Mouse (Mus musculus) megakaryocyte-erythroid progenitor cell, adult 5-6 weeks (primary cell): ENCODE measurements around the gene Olfr1419. TPM values are rescaled to one million over a fixed set of nuclear protein-coding genes. Genes with fewer than 3 reads are reported as not detected.

Experiments used
- ATAC-seq: replicated peaks from 2 replicates; pipeline ENCODE4 v1.8.0; 2016; ENCODE audit warnings: mild to moderate bottlenecking, inconsistent platforms; ENCODE audit not compliant: severe bottlenecking, poor library complexity, low FRiP score, low TSS enrichment
- total RNA-seq, 2 experiments: library from RNA; stranded (forward) in 1 of 2; stranded (reverse) in 1 of 2; fragments of 200-1000, 215-1000 nt in 1 of 2; fragments of >200 nt in 1 of 2; fragmentation: Nextera tagmentation in 1 of 2; gene quantifications; 2 replicates each; pipeline ENCODE4 v1.2.3; 2014 to 2017

Olfr1419 gene
- total RNA-seq, 2 experiments from 2014 or later = not detected

DNA sequence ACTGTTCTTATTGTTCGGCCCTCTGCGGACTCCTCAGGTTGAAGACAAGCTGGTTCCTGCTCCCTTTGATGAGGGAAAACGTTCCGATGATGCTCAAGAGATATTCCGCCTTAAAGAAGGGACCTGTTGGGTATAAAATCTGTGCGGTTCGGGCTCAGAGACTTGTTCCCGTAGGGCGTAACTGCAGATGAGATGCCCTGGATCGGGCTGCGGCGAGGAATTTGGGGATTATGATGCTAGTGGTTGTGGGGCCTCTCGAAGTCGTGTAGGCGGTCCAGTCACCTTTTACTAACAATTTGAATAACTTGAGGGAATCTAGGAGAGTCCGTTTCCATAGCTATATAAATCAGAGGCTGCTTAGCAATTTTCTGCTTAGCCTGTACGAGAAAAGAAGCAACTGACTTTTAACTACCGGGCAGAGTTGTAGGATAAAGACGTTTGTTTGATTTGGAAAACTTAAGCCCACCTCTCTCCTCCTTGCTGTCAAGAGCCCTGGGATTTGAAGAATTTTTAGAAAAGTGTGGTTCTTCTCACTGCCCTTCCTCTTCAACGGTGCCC lies 55.7 kb downstream of the Olfr1419 start, which contains the start of gene Stx3:
TSS of gene Stx3 (minus strand) at position 261 of the 558 bp plus-strand sequence.
- no peak; the same call in 1 of the 2 replicates for ATAC-seq

Other genes with a start within 250 kb of the Olfr1419 start
- gene Ms4a3, start 234.3 kb downstream of the Olfr1419 start, total RNA-seq (2014; fragmentation: Nextera tagmentation) = 5.3 TPM in 1 of 2 replicates, not detected in the other
- gene Ms4a3, start 234.3 kb downstream of the Olfr1419 start, total RNA-seq (2017) = 0.14 and 3.0 TPM in 2 replicates
- gene Oosp2, start 214.5 kb downstream of the Olfr1419 start, total RNA-seq (2014; fragmentation: Nextera tagmentation) = not detected in 2 replicates
- not detected in 2 replicates for gene Oosp2, start 214.5 kb downstream of the Olfr1419 start, total RNA-seq (2017)
- not detected in 2 replicates for gene Oosp1, start 184.0 kb downstream of the Olfr1419 start, total RNA-seq (2014; fragmentation: Nextera tagmentation)
- gene Oosp1, start 184.0 kb downstream of the Olfr1419 start, total RNA-seq (2017) = 3.4 TPM in 1 of 2 replicates, not detected in the other
- not detected in 2 replicates for gene Oosp3, start 178.1 kb downstream of the Olfr1419 start, total RNA-seq (2014; fragmentation: Nextera tagmentation)
- gene Oosp3, start 178.1 kb downstream of the Olfr1419 start, total RNA-seq (2017) = not detected in 2 replicates
- gene Gif, start 127.6 kb downstream of the Olfr1419 start, total RNA-seq (2014; fragmentation: Nextera tagmentation) = not detected in 2 replicates
- gene Gif, start 127.6 kb downstream of the Olfr1419 start, total RNA-seq (2017) = not detected in 2 replicates
- 73.6 and 85.5 TPM in 2 replicates for gene Mrpl16, start 104.7 kb downstream of the Olfr1419 start, total RNA-seq (2014; fragmentation: Nextera tagmentation)
- gene Mrpl16, start 104.7 kb downstream of the Olfr1419 start, total RNA-seq (2017) = 112 and 131 TPM in 2 replicates
- 5.6 and 8.0 TPM in 2 replicates for gene Stx3, start 55.7 kb downstream of the Olfr1419 start, total RNA-seq (2014; fragmentation: Nextera tagmentation)
- 6.2 and 16.5 TPM in 2 replicates for gene Stx3, start 55.7 kb downstream of the Olfr1419 start, total RNA-seq (2017)
- gene Olfr1417, start 35.9 kb downstream of the Olfr1419 start, total RNA-seq (2014; fragmentation: Nextera tagmentation) = not detected in 2 replicates
- gene Olfr1417, start 35.9 kb downstream of the Olfr1419 start, total RNA-seq (2017) = 0.28 TPM in 1 of 2 replicates, not detected in the other
- gene Olfr1418, start 14.0 kb downstream of the Olfr1419 start, total RNA-seq (2014; fragmentation: Nextera tagmentation) = not detected in 2 replicates
- gene Olfr1418, start 14.0 kb downstream of the Olfr1419 start, total RNA-seq (2017) = not detected in 2 replicates
- not detected in 2 replicates for gene Olfr1420, start 11.5 kb upstream of the Olfr1419 start, total RNA-seq (2014; fragmentation: Nextera tagmentation)
- gene Olfr1420, start 11.5 kb upstream of the Olfr1419 start, total RNA-seq (2017) = not detected in 2 replicates
- gene Patl1, start 37.3 kb upstream of the Olfr1419 start, total RNA-seq (2014; fragmentation: Nextera tagmentation) = 21.1 and 28.6 TPM in 2 replicates
- 10.4 and 11.0 TPM in 2 replicates for gene Patl1, start 37.3 kb upstream of the Olfr1419 start, total RNA-seq (2017)
- gene Osbp, start 90.8 kb upstream of the Olfr1419 start, total RNA-seq (2014; fragmentation: Nextera tagmentation) = 39.5 and 39.9 TPM in 2 replicates
- 28.8 and 29.0 TPM in 2 replicates for gene Osbp, start 90.8 kb upstream of the Olfr1419 start, total RNA-seq (2017)
- not detected in 2 replicates for gene Olfr1423, start 166.2 kb upstream of the Olfr1419 start, total RNA-seq (2014; fragmentation: Nextera tagmentation)
- gene Olfr1423, start 166.2 kb upstream of the Olfr1419 start, total RNA-seq (2017) = not detected in 2 replicates
- gene Olfr1424, start 187.6 kb upstream of the Olfr1419 start, total RNA-seq (2014; fragmentation: Nextera tagmentation) = not detected in 2 replicates
- gene Olfr1424, start 187.6 kb upstream of the Olfr1419 start, total RNA-seq (2017) = not detected in 2 replicates
- gene Olfr1425, start 202.6 kb upstream of the Olfr1419 start, total RNA-seq (2014; fragmentation: Nextera tagmentation) = not detected in 2 replicates
- not detected in 2 replicates for gene Olfr1425, start 202.6 kb upstream of the Olfr1419 start, total RNA-seq (2017)
- not detected in 2 replicates for gene Olfr1426, start 216.9 kb upstream of the Olfr1419 start, total RNA-seq (2014; fragmentation: Nextera tagmentation)
- gene Olfr1426, start 216.9 kb upstream of the Olfr1419 start, total RNA-seq (2017) = not detected in 2 replicates
- not detected in 2 replicates for gene Olfr1427, start 228.2 kb upstream of the Olfr1419 start, total RNA-seq (2014; fragmentation: Nextera tagmentation)
- not detected in 2 replicates for gene Olfr1427, start 228.2 kb upstream of the Olfr1419 start, total RNA-seq (2017)
- gene Olfr1428, start 240.8 kb upstream of the Olfr1419 start, total RNA-seq (2014; fragmentation: Nextera tagmentation) = not detected in 2 replicates
- not detected in 2 replicates for gene Olfr1428, start 240.8 kb upstream of the Olfr1419 start, total RNA-seq (2017)
- gene Olfr76, start 248.1 kb upstream of the Olfr1419 start, total RNA-seq (2014; fragmentation: Nextera tagmentation) = not detected in 2 replicates
- not detected in 2 replicates for gene Olfr76, start 248.1 kb upstream of the Olfr1419 start, total RNA-seq (2017)